Mouse (Mus musculus) embryo, embryonic 11 days (tissue): ENCODE measurements at regions not wholly inside any gene's neighbourhood (a gene's known extent, or its start where the extent isn't known, plus 50 kb on each side); places are given as distances from the start of the nearest gene placed in this dataset.

ENCODE experiments used
- DNase-seq: peaks from one replicate; pipeline ENCODE4 v3.0.0-alpha.2; 2015

GRCm38 (mm10) chr13:36807961-36808360 lies 73.0 kb upstream of the Nrn1 start:
- no peak for DNase-seq

DNA sequence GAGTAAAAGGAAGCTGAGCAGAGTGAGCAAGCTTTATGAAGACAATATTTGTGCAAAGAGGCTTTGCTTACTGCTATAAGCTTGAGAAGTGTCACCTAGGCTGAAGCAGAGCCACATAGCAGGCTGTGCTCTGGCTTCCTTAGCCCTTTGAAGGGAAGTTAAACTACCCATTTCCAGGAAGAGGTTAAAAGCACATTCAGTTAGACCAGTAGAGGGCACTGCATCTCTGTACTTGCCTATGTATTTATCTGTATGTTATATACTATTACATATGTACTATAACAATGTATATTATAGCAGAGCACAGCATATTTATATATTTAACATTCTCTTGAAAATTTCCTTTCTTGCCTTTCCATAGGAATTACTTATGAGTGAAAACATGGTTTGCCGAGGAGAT lies 54.4 kb upstream of the Nrn1 start:
- peak; percentile 57 for DNase-seq
